Mouse (Mus musculus) megakaryocyte, embryonic 14.5 days (primary cell): ENCODE measurements around the gene Gabrg3.

Experiments
- FLI1 ChIP-seq: IDR thresholded peaks from 2 replicates; pipeline ENCODE4 v1.6.1; 2012; ENCODE audit warnings: low read length, inconsistent platforms, mixed read lengths
- GATA1 ChIP-seq: IDR thresholded peaks from 3 replicates; pipeline ENCODE4 v1.6.1; 2012; ENCODE audit warnings: mixed read lengths, low read length, inconsistent platforms, borderline replicate concordance

DNA sequence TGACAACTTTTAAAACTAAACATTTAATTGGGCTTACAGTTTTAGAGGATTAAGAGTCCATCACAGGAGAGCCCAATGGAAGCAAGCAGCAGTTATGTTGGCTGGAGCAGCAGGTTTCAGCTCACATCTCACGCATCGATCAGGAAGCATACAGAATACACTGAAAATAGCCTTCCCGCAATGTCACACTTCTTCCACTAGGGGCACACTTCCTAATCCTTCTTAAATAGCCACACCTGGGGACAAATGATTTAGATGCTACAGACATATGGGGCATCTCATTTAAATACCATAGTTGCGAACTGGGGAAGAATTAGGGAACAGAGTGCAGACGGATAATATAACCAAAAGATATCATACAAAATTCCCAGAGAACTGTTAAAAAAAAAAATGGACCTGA is 449.0 kb downstream of the Gabrg3 start:
- TF ChIP-seq GATA1 (no peak), FLI1 (no peak)
